Mouse (Mus musculus) spleen, adult 2 months (tissue): ENCODE measurements around the gene Rab3il1.

Source experiments
- CTCF ChIP-seq: fragments of 200-500 bp; IDR thresholded peaks from 2 replicates; pipeline ENCODE4 v1.5.1; 2011; ENCODE audit warnings: mild to moderate bottlenecking, inconsistent platforms; ENCODE audit not compliant: insufficient read depth, insufficient read length, insufficient replicate concordance; ENCODE audit errors: extremely low read depth
- POLR2A ChIP-seq: fragments of 200-500 bp; IDR thresholded peaks from 2 replicates; pipeline ENCODE4 v1.6.1; 2011; ENCODE audit warnings: low read depth, low read length, inconsistent platforms

DNA sequence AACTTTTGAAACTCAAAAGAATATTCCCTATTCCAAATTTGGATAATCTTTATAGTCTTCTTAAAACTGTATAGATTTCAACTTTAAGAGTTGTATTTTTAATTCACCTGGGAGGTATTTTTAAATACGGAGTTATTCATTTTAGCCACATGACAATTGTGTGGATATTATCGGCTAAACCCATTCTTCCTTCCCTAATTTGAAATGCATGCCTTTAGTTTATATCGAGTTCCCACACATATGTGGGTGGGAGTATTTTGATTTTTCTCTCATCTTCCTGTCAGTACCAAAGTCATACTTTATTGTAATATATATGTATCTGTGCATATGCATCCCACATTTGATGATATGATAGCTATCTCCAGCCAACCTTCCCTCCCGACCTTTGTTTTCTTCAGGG, 21.2 kb upstream of the Rab3il1 start, which contains the start of gene Fth1:
- TF ChIP-seq POLR2A (no peak), CTCF (no peak)
